In genomic region chr9:53818760-53819159, GRCm38 (mm10) we compare ENCODE assay signal across 8 mouse cellular contexts. TPM values are rescaled to one million over a fixed set of nuclear protein-coding genes. Genes with fewer than 3 reads are reported as not detected.
DNase-seq lines count a peak whose midpoint lies in the region; ATAC-seq and TF ChIP-seq lines count a peak whose summit lies in the region.

No protein-coding gene starts in this region.

- no peak for TF ChIP-seq POLR2A in kidney, adult 2 months (IDR thresholded peaks at IDR 0.05; ENCODE audit: low read depth, low read length)
- TF ChIP-seq POLR2A in cerebellum, adult 2 months (IDR thresholded peaks at IDR 0.05; ENCODE audit: borderline replicate concordance, insufficient read depth, low read length), result no peak

- no peak for ATAC-seq in kidney, embryonic 16.5 days (ENCODE audit: low FRiP score, low TSS enrichment)
- ATAC-seq in heart, postnatal 0 days (ENCODE audit: insufficient read depth, low read depth), result no peak

- H3K9me3 ChIP-seq in kidney, embryonic 16.5 days (ENCODE audit: low read length), result no peaks in the 10 kb centered on the region
- no peaks in the 10 kb centered on the region for H3K9me3 ChIP-seq in heart, postnatal 0 days (replicated peaks; ENCODE audit: control insufficient read depth, low read length)

- H3K27me3 ChIP-seq in kidney, adult 2 months (replicated peaks; ENCODE audit: control insufficient read depth, insufficient read depth, low read length), result no peaks in the 10 kb centered on the region
- H3K27me3 ChIP-seq in kidney, embryonic 16.5 days (ENCODE audit: insufficient read depth, low read length), result no peaks in the 10 kb centered on the region
- no peaks in the 10 kb centered on the region for H3K27me3 ChIP-seq in cerebellum, adult 2 months (ENCODE audit: control insufficient read depth, insufficient read depth, low read length)
- no peaks in the 10 kb centered on the region for H3K27me3 ChIP-seq in heart, postnatal 0 days (ENCODE audit: control insufficient read depth, insufficient read depth, low read length)

- 26% methylated on average over 4 of the region's 4 CpGs for WGBS in kidney, adult 2 months
- WGBS in kidney, embryonic 16.5 days, result 28% methylated on average over 4 of the region's 4 CpGs
- 34% methylated on average over 4 of the region's 4 CpGs for WGBS in cerebellum, adult 2 months
- 21% methylated on average over 4 of the region's 4 CpGs for WGBS in heart, postnatal 0 days

- no peak overlapping the region for H3K9ac ChIP-seq in kidney, embryonic 16.5 days (replicated peaks; ENCODE audit: low read length)
- no peak overlapping the region for H3K9ac ChIP-seq in heart, postnatal 0 days (replicated peaks; ENCODE audit: low read depth, low read length)

- no peaks in the 10 kb centered on the region for H3K4me1 ChIP-seq in kidney, adult 2 months (ENCODE audit: control insufficient read depth, insufficient read depth, low read length)
- H3K4me1 ChIP-seq in kidney, embryonic 16.5 days (ENCODE audit: insufficient read depth, low read length), result no peaks in the 10 kb centered on the region
- H3K4me1 ChIP-seq in cerebellum, adult 2 months (ENCODE audit: control insufficient read depth, insufficient read depth, low read length), result no peaks in the 10 kb centered on the region
- no peaks in the 10 kb centered on the region for H3K4me1 ChIP-seq in heart, postnatal 0 days (ENCODE audit: control insufficient read depth, insufficient read depth)

- H3K27ac ChIP-seq in kidney, adult 2 months (ENCODE audit: insufficient read depth, low read depth, low read length), result no peak overlapping the region
- no peak overlapping the region for H3K27ac ChIP-seq in kidney, embryonic 16.5 days (ENCODE audit: low read length)
- no peak overlapping the region for H3K27ac ChIP-seq in cerebellum, adult 2 months (ENCODE audit: insufficient read depth, low read length)
- no peak overlapping the region for H3K27ac ChIP-seq in heart, postnatal 0 days (ENCODE audit: low read depth)

- intact Hi-C loops in left cerebral cortex, postnatal 25 days (cut with DNase I), result loop anchor here (5.0 kb wide), 1 partner anchor 146 kb away; the partner anchor contains the start of gene Cul5

- H3K4me2 ChIP-seq in kidney, embryonic 16.5 days (replicated peaks; ENCODE audit: low read depth, low read length), result no peak overlapping the region
- no peak overlapping the region for H3K4me2 ChIP-seq in heart, postnatal 0 days (ENCODE audit: low read depth, low read length)

- no peaks in the 10 kb centered on the region for H3K36me3 ChIP-seq in kidney, adult 2 months (ENCODE audit: control insufficient read depth, insufficient read depth, low read length)
- no peaks in the 10 kb centered on the region for H3K36me3 ChIP-seq in kidney, embryonic 16.5 days (ENCODE audit: insufficient read depth, low read length)
- H3K36me3 ChIP-seq in heart, postnatal 0 days (replicated peaks; ENCODE audit: control insufficient read depth, insufficient read depth, low read length), result no peaks in the 10 kb centered on the region

- H3K4me3 ChIP-seq in kidney, adult 2 months (ENCODE audit: insufficient read depth, low read depth, low read length), result no peak overlapping the region
- H3K4me3 ChIP-seq in kidney, embryonic 16.5 days (ENCODE audit: low read length), result no peak overlapping the region
- no peak overlapping the region for H3K4me3 ChIP-seq in cerebellum, adult 2 months (replicated peaks; ENCODE audit: insufficient read depth, low read depth, low read length)
- H3K4me3 ChIP-seq in heart, postnatal 0 days (ENCODE audit: low read depth, low read length), result no peak overlapping the region

- DNase-seq in kidney, adult 2 months, result peak; percentile 65
- DNase-seq in MN1 (ENCODE audit: low spot score), result peak; percentile 6
- DNase-seq in cerebellum, adult 2 months, result peak; percentile 9 to 50
- DNase-seq in heart, postnatal 0 days (ENCODE audit: low spot score), result no peak
- DNase-seq in left cerebral cortex, postnatal 25 days (ENCODE audit: low spot score in 2 of 2), result peak; percentile 46 to 55
- peak; percentile 51 for DNase-seq in ovary, postnatal 36 days (ENCODE audit: low spot score)
- DNase-seq in thymus, postnatal 25 days, result peak; percentile 82

- TF ChIP-seq CTCF in kidney, adult 2 months (conservative IDR thresholded peaks at IDR 0.05; ENCODE audit: insufficient read depth, insufficient read length, low read depth, low read length), result peak; percentile 58
- peak; percentile 63; the same call in 1 of the 2 replicates for TF ChIP-seq CTCF in cerebellum, adult 2 months (IDR thresholded peaks at IDR 0.05; ENCODE audit: borderline replicate concordance, insufficient read depth, low read depth, low read length)
- peak; percentile 78 for TF ChIP-seq CTCF in heart, postnatal 0 days (IDR thresholded peaks at IDR 0.05; ENCODE audit: low read depth)

- no peak for TF ChIP-seq EP300 in heart, postnatal 0 days (IDR thresholded peaks at IDR 0.05; ENCODE audit: low read depth)

RNA-seq across cellular contexts. Expression of gene Sln, which starts 31.2 kb away (rescaled TPM):
- polyA plus RNA-seq in kidney, adult 2 months (2012; rRNA removed), result 0.07 and 7.1 TPM in 2 replicates
- polyA plus RNA-seq in kidney, embryonic 16.5 days (2015; fragmentation: Nextera tagmentation; extraction: Ambion mirVana), result 4.5 TPM in 2 replicates
- polyA plus RNA-seq in cerebellum, adult 2 months (2012; rRNA removed), result 1.3 and 1.6 TPM in 2 replicates
- total RNA-seq in heart, postnatal 0 days (2014; rRNA removed; ENCODE audit: low replicate concordance), result 80.1 and 118 TPM in 2 replicates
- polyA plus RNA-seq in heart, postnatal 0 days (2015; fragmentation: Nextera tagmentation; extraction: Ambion mirVana), result 339 and 434 TPM in 2 replicates
- total RNA-seq in left cerebral cortex, postnatal 25 days (2021), result not detected

RNA-seq across cellular contexts. Expression of gene Slc35f2, which starts 47.4 kb away (rescaled TPM):
- 16.3 and 18.2 TPM in 2 replicates for polyA plus RNA-seq in kidney, adult 2 months (2012; rRNA removed)
- 20.1 and 20.4 TPM in 2 replicates for polyA plus RNA-seq in kidney, embryonic 16.5 days (2015; fragmentation: Nextera tagmentation; extraction: Ambion mirVana)
- polyA plus RNA-seq in cerebellum, adult 2 months (2012; rRNA removed), result 5.4 and 6.0 TPM in 2 replicates
- total RNA-seq in heart, postnatal 0 days (2014; rRNA removed; ENCODE audit: low replicate concordance), result 0.39 TPM in 1 of 2 replicates, not detected in the other
- 0.10 and 0.16 TPM in 2 replicates for polyA plus RNA-seq in heart, postnatal 0 days (2015; fragmentation: Nextera tagmentation; extraction: Ambion mirVana)
- total RNA-seq in left cerebral cortex, postnatal 25 days (2021), result 1 to 10 TPM; 2.8 to 2.9 TPM

Comparison
In these comparisons a context has a peak if more than half of its experiments do, and no peak if none do; other contexts are left out.
1. RNA of gene Sln, which starts 31.2 kb away (polyA plus RNA-seq): 339 to 434 TPM in heart, postnatal 0 days; 0.07 to 7.1 TPM in kidney, adult 2 months, 4.5 TPM in kidney, embryonic 16.5 days and 1.3 to 1.6 TPM in cerebellum, adult 2 months; every median in the first group is over 10 times any median in the second.
2. Peak in every context shown above with its lines, with median percentiles within 50 percentile points of each other: CTCF ChIP-seq.